Mouse (Mus musculus): Measurements from ENCODE around the gene Nphp1. TPM values are rescaled to one million over a fixed set of nuclear protein-coding genes. Genes with fewer than 3 reads are reported as not detected.

Nphp1 gene
- polyA plus RNA-seq, 1 experiment: 19.0 TPM

DNA sequence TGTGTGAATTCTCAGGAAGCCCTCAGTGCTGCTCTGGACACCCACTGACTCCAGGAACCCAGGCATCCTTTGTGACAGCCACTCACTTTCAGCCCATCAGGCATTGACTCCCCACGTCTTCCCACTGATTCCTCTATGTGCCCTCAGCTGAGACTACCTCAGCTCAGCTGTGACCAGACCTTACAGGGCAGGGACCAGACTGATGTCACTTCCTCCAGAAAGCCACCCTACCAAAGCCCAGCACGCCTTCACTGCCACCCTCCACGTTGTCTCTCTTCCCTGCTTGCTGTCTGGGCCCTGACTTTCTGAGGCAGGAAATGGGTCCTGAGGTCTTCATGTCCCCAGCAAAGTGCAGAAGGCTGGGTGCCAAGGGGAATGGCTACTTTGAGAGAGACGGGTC, 65.5 kb downstream of the Nphp1 start:
- TF ChIP-seq POLR2A (IDR thresholded peaks at IDR 0.05; ENCODE audit: borderline replicate concordance, extremely low read depth, insufficient read depth, insufficient read length, poor library complexity, severe bottlenecking): no peak
- no peak for TF ChIP-seq CTCF (IDR thresholded peaks at IDR 0.05; ENCODE audit: borderline replicate concordance, extremely low read depth, insufficient read depth, insufficient read length)

DNA sequence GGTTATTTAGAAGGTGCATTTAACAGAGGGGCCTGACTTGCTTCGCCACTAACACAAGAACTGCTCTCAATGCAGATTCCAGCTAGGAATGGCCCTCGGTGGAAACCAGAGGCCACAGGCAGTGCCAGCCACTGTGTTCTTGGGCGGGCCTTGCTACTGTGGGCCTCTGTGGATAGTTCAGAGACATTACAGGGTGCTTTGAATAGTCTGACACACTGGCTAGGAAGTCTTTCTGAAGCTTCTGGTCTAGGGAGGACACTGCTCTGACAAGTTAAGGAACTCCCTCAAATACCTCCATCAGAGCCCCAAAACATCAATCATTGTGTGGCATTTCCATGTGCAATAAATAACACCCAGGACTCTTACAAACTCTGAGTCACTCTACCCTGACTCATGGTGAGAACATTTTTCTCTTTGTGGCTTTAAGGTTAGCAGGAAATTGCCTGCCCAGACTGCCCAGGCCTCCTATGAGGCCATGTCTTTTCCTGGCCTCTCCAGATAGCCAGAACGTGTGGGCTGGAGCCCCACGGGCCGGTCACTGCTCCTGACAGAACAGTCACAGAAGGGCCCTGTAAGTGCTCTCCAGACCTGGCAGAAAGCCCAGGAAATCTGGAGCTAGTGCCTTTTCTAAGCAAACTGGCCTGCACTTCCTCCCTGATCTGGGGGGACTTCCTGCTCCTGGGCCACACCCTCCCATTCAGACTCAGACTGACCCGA, 66.4 kb downstream of the Nphp1 start:
- no peak for TF ChIP-seq POLR2A (IDR thresholded peaks at IDR 0.05; ENCODE audit: borderline replicate concordance, extremely low read depth, insufficient read depth, insufficient read length, poor library complexity, severe bottlenecking)
- no peak for TF ChIP-seq CTCF (IDR thresholded peaks at IDR 0.05; ENCODE audit: borderline replicate concordance, extremely low read depth, insufficient read depth, insufficient read length)
- DNase-seq (ENCODE audit: low read depth): peak; percentile 80

More for the DNA sequence above, 65.5 kb downstream of the Nphp1 start:
- no peak for DNase-seq (ENCODE audit: low read depth)

DNA sequence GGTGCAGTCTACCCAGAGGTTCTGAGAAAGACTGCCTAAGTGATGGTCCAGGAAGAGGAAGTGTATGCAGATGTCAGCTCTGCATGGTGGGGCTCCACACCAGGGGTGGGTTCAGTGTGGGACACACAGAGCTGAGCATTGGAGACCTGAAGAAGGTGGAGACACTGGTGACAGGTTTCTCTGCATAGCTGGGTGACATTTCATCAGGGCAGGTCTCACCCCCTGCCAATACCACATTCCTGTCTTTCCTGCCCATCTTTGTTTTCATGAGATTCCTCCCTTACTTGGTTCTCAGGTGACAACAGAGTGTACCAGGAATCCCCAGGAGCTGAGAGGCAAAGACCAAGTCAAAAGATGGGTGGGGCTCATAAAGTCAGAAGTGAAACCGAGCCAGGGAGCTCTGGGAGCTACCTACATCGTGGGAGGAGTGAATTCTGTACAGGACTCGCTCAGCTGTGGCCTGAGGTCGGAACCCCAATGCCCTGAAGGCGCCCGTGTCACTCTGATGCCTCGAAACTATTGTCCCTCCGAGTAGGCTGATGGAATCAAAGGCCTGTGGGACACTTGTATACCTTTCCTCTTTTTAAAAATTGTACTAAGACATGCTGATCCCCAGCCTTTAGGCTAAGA, 69.7 kb downstream of the Nphp1 start:
- no peak for DNase-seq (ENCODE audit: low read depth)
- no peak for TF ChIP-seq CTCF (IDR thresholded peaks at IDR 0.05; ENCODE audit: borderline replicate concordance, extremely low read depth, insufficient read depth, insufficient read length)
- no peak for TF ChIP-seq POLR2A (IDR thresholded peaks at IDR 0.05; ENCODE audit: borderline replicate concordance, extremely low read depth, insufficient read depth, insufficient read length, poor library complexity, severe bottlenecking)

DNA sequence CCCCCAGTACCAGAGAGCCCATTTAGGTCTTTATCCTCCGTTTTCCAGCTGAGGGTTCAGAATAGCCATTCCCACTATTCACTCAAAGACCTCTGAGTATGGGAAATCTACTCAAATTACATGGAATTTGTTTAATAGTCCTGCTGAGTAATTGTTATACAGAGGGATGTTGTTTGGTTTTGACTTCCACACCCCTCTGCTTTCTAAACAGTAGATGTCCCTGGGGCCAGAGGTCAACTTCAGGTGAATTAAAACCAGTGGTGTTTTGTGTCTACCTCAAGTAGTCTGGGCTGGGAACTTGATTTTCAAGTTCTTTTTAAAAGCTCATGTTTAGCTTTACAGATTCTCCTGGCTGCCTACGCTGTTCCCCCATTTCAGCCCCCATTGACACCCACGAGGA, 74.0 kb downstream of the Nphp1 start:
- no peak for DNase-seq (ENCODE audit: low read depth)
- TF ChIP-seq POLR2A (IDR thresholded peaks at IDR 0.05; ENCODE audit: borderline replicate concordance, extremely low read depth, insufficient read depth, insufficient read length, poor library complexity, severe bottlenecking) (no peak), CTCF (IDR thresholded peaks at IDR 0.05; ENCODE audit: borderline replicate concordance, extremely low read depth, insufficient read depth, insufficient read length) (no peak)

DNA sequence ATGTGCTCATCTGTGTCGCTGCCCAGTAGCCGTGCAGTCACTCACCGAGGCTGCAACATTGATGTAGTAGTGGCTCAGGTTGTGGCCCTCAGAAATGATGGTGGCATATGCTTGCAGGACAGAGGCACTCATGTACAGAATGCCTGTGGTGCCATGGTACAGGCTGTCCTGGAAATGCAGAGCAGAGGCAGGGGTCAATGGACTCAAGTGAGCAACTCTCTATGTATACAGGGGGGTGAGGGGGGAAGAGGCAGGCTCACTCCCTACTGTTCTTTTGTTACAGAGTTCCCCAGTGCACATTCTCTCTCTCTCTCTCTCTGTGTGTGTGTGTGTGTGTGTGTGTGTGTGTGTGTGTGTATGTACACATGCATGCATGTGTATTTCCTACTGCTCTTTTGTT, 79.9 kb downstream of the Nphp1 start:
- no peak for DNase-seq (ENCODE audit: low read depth)
- TF ChIP-seq POLR2A (IDR thresholded peaks at IDR 0.05; ENCODE audit: borderline replicate concordance, extremely low read depth, insufficient read depth, insufficient read length, poor library complexity, severe bottlenecking): no peak
- TF ChIP-seq CTCF (IDR thresholded peaks at IDR 0.05; ENCODE audit: borderline replicate concordance, extremely low read depth, insufficient read depth, insufficient read length): no peak

DNA sequence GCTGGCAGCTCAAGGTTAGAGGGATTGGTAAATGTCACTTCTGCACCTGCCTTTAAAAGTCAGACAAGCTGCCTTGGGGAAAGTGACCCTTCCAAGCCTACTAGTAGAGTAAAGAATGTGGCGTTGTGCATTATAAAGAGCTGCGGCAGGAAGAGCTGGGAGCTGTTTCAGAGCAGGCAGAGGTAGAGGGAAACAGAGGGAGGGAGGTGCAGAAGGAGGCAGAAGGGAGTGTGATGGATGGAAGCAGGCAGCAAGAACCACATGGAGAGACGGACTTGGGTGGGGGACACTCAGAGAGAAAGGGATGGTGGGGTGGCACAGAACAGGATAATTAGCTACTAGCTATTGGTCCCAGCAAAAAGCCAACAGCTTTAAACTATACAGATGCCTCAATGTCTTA, 80.6 kb downstream of the Nphp1 start:
- TF ChIP-seq CTCF (IDR thresholded peaks at IDR 0.05; ENCODE audit: borderline replicate concordance, extremely low read depth, insufficient read depth, insufficient read length): no peak
- no peak for TF ChIP-seq POLR2A (IDR thresholded peaks at IDR 0.05; ENCODE audit: borderline replicate concordance, extremely low read depth, insufficient read depth, insufficient read length, poor library complexity, severe bottlenecking)
- DNase-seq (ENCODE audit: low read depth): no peak

DNA sequence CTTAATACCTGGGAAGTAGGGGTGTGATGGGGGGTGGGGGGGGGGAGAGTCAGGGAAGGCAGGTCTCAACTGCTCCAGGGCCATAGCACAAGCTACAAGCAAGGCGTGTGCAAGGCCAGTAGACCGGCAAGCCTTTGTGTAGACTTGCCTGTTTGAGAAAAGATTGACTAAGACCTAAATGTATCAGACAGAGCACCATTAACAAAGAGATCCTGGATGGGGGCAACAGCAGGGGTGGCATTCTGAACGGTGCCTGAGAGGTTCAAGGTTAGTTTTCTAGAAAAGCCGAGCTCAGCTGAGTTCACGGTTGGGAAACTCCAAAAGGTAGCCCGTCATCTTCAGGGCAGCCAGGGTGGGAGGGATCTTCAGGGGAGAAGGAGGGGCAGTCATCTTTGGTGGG, 83.4 kb downstream of the Nphp1 start:
- TF ChIP-seq CTCF (IDR thresholded peaks at IDR 0.05; ENCODE audit: borderline replicate concordance, extremely low read depth, insufficient read depth, insufficient read length): no peak
- TF ChIP-seq POLR2A (IDR thresholded peaks at IDR 0.05; ENCODE audit: borderline replicate concordance, extremely low read depth, insufficient read depth, insufficient read length, poor library complexity, severe bottlenecking): no peak

More for the DNA sequence above, 83.4 kb downstream of the Nphp1 start:
- DNase-seq (ENCODE audit: low read depth): no peak

Other genes starting within 250 kb of the Nphp1 start
- 0.42 and 0.59 TPM in 2 replicates for gene Prom2, start 247.4 kb downstream of the Nphp1 start, polyA plus RNA-seq (2012; rRNA removed)
- gene Zfp661, start 201.8 kb downstream of the Nphp1 start, polyA plus RNA-seq (2012; rRNA removed): 9.3 and 9.9 TPM in 2 replicates
- gene Mrps5, start 201.7 kb downstream of the Nphp1 start, polyA plus RNA-seq (2012; rRNA removed): 129 and 157 TPM in 2 replicates
- 0.68 and 1.0 TPM in 2 replicates for gene Mal, start 132.2 kb downstream of the Nphp1 start, polyA plus RNA-seq (2012; rRNA removed)
- gene Mall, start 59.0 kb downstream of the Nphp1 start, polyA plus RNA-seq (2012; rRNA removed): 1.3 and 1.6 TPM in 2 replicates
- gene Mtln, start 3.6 kb upstream of the Nphp1 start, polyA plus RNA-seq (2012; rRNA removed): 36.1 and 51.9 TPM in 2 replicates
- 10.6 and 16.2 TPM in 2 replicates for gene Bub1, start 43.0 kb upstream of the Nphp1 start, polyA plus RNA-seq (2012; rRNA removed)
- 0.04 and 0.05 TPM in 2 replicates for gene Acoxl, start 50.0 kb upstream of the Nphp1 start, polyA plus RNA-seq (2012; rRNA removed)

Measured in brain, embryonic 14.5 days (tissue).